Mouse (Mus musculus) limb, embryonic 10.5 days (tissue): ENCODE data around the gene Rap1b. TPM values are rescaled to one million over a fixed set of nuclear protein-coding genes. Genes with fewer than 3 reads are reported as not detected.

ENCODE experiments used
- DNase-seq: peaks from one replicate; pipeline ENCODE4 v3.0.0-alpha.2; 2017; ENCODE audit warnings: low spot score
- H3K27ac ChIP-seq: fragments of 300-500 bp; sonication (generic); 2 replicates; pipeline ENCODE4 v1.5.1; 2016; ENCODE audit warnings: mild to moderate bottlenecking
- H3K27me3 ChIP-seq: fragments of 300-500 bp; sonication (generic); 2 replicates; pipeline ENCODE4 v1.6.1; 2016; ENCODE audit warnings: low read depth, mild to moderate bottlenecking; ENCODE audit not compliant: poor library complexity, severe bottlenecking
- H3K36me3 ChIP-seq: fragments of 300-500 bp; sonication (generic); 2 replicates; pipeline ENCODE4 v1.6.1; 2016; ENCODE audit warnings: mild to moderate bottlenecking, moderate library complexity
- H3K4me1 ChIP-seq: fragments of 300-500 bp; sonication (generic); 2 replicates; pipeline ENCODE4 v1.6.1; 2016
- H3K4me3 ChIP-seq: fragments of 300-500 bp; sonication (generic); 2 replicates; pipeline ENCODE4 v1.5.1; 2016; ENCODE audit warnings: mild to moderate bottlenecking, moderate library complexity
- H3K9me3 ChIP-seq: fragments of 300-500 bp; sonication (generic); replicated peaks from 2 replicates; pipeline ENCODE4 v1.6.1; 2016; ENCODE audit warnings: mild to moderate bottlenecking
- WGBS: fragments of 180-500 bp; shearing (Covaris S2); methylation state at CpG from one replicate; pipeline ENCODE4 v1.1.7; 2016; 5-methylcytosine and 5-hydroxymethylcytosine counted together
- polyA plus RNA-seq: library from polyadenylated mRNA; unstranded; fragments of >200 nt; fragmentation: Nextera tagmentation; extraction: Ambion mirVana; gene quantifications from 2 replicates; pipeline ENCODE4 v1.2.1, GENCODE M21; 2016

The Rap1b gene
- polyA plus RNA-seq, 1 experiment from 2014 or later = 146 TPM

DNA sequence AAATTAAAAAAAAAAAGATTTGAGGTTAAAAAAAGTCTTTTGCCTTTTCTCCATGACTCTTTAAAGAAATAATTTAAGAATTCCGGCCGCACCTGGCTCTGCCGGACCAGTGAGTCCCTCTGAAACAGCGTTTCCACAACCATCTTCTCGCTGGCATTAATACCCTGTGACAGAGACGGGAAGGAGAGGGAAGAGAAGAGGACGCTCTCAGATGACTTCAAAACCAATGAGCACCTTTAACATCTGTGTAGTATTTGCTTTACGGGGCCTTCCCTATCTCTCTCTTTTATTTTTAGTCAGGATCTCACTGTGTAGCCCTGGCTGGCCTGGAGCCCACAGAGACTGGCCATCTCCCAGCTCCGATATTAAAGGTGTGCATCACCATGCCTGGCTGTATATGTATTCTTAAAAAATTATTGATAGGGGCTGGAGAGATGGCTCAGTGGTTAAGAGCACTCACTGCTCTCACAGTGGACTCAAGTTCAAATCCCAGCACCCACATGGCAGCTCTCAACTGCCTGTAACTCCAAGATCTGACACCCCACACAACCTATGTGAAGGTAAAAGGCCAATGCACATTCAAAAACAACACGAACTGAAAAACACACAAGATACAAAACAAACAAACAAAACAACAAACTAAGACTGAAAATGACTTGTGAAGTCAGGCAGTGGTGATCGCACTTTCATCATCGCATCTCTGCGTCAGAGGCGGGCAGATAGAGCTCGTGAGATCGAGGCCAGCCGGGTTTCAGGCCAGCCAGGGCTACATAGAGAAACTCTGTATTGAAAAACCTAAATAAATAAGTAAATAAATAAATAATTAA, 68.1 kb downstream of the Rap1b start:
- no peak for DNase-seq

DNA sequence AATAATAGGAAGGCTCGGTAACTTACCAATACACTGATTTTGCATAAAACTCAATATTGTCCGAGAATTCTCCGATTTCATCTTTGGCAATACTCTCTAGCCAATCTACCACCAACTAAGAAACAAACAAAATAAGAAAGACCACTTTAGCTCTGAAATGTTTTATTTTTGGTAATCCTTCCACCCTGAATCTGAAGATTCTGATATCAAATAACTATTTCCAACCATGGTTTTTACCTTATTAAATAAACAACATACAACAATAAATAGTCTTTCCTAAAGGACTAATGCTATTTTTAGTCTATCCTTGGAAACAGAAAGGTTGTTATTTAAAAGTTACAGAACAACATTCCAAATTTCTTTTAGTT, 68.7 kb downstream of the Rap1b start:
- no peak overlapping the region for H3K27ac ChIP-seq
- no peaks in the 10 kb centered on the region for H3K9me3 ChIP-seq
- no peak for DNase-seq
- H3K27me3 ChIP-seq = no peaks in the 10 kb centered on the region
- no peaks in the 10 kb centered on the region for H3K4me1 ChIP-seq
- H3K36me3 ChIP-seq = peaks cover 100% of the 10 kb centered on the region
- WGBS = 95% methylated on average over 3 of the region's 3 CpGs
- no peak overlapping the region for H3K4me3 ChIP-seq

More for the DNA sequence above, 68.1 kb downstream of the Rap1b start:
- Histone ChIP-seq H3K9me3 (no peaks in the 10 kb centered on the region), H3K36me3 (peaks cover 100% of the 10 kb centered on the region), H3K4me3 (no peak overlapping the region), H3K4me1 (no peaks in the 10 kb centered on the region), H3K27ac (no peak overlapping the region), H3K27me3 (no peaks in the 10 kb centered on the region)
- 94% methylated on average over 17 of the region's 17 CpGs for WGBS

GRCm38 (mm10) chr10:117776281-117777102, 69.3 kb downstream of the Rap1b start:
- no peaks in the 10 kb centered on the region for H3K9me3 ChIP-seq
- no peak overlapping the region for H3K4me3 ChIP-seq
- no peaks in the 10 kb centered on the region for H3K27me3 ChIP-seq
- no peaks in the 10 kb centered on the region for H3K4me1 ChIP-seq
- WGBS = 96% methylated on average over 12 of the region's 12 CpGs
- DNase-seq = no peak
- peaks cover 98% of the 10 kb centered on the region for H3K36me3 ChIP-seq
- no peak overlapping the region for H3K27ac ChIP-seq

DNA sequence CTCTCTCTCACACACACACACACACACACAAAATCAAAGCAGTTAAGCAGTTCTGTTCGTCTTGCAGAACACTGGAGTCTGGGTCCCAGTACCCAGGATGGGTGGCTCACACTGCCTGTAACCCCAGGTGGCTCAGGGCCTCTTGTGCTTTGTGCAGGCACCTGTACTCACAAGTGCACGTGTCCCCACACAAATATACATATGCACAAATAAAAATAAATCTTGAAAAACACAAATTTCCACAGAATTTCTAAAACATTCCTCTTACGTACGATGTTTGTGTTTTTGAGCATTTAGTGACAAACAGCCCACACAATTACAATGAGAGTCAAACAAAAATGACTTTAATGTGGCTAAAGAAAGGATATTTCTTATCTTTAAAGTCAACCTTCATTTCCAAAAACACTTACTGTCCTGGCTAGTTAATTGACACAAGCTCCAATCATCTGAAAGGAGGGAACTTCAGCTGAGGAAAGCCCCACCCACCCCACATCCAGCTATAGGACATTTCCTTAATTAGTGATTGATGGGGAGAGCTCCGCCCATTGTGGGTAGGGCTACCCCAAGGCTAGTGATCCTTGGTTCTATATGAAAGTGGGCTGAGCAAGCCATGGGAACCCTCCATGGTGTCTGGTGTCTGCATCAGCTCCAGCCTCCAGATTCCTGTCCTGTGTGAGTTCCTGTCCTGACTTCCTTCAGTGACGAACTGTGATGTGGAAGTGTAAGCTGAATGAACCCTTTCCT, 70.3 kb downstream of the Rap1b start:
- no peak overlapping the region for H3K4me3 ChIP-seq
- no peaks in the 10 kb centered on the region for H3K9me3 ChIP-seq
- H3K4me1 ChIP-seq = no peaks in the 10 kb centered on the region
- WGBS = 88% methylated on average over 6 of the region's 6 CpGs
- DNase-seq = no peak
- no peaks in the 10 kb centered on the region for H3K27me3 ChIP-seq
- peaks cover 98% of the 10 kb centered on the region for H3K36me3 ChIP-seq
- no peak overlapping the region for H3K27ac ChIP-seq

DNA sequence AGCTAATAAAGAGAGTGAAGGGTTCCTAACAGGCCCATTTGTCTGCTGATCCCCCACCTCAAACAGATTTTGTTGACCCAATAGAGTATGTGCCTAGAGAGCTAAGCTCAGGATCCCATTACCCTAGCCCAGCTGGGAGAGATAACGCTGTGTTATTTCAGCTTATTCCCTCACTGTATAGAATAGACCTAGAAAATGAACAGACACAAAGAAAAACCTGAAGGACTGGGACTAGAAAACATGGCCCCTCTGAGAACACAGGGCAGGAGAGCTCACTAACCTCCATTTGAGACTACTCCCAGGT, 71.1 kb downstream of the Rap1b start:
- Histone ChIP-seq H3K9me3 (no peaks in the 10 kb centered on the region), H3K27ac (no peak overlapping the region), H3K36me3 (peaks cover 98% of the 10 kb centered on the region), H3K4me1 (no peaks in the 10 kb centered on the region), H3K4me3 (no peak overlapping the region), H3K27me3 (no peaks in the 10 kb centered on the region)
- WGBS = 95% methylated on average over 1 of the region's 1 CpGs
- DNase-seq = no peak

- 94% methylated on average over 22 of the region's 22 CpGs for WGBS
Measured at GRCm38 (mm10) chr10:117774011-117774816, 71.6 kb downstream of the Rap1b start.

GRCm38 (mm10) chr10:117773106-117773720, 72.6 kb downstream of the Rap1b start:
- Histone ChIP-seq H3K4me1 (no peaks in the 10 kb centered on the region), H3K27me3 (no peaks in the 10 kb centered on the region), H3K4me3 (no peak overlapping the region), H3K36me3 (peaks cover 96% of the 10 kb centered on the region), H3K27ac (no peak overlapping the region), H3K9me3 (no peaks in the 10 kb centered on the region)
- 93% methylated on average over 7 of the region's 7 CpGs for WGBS
- DNase-seq = no peak

More at GRCm38 (mm10) chr10:117774011-117774816, 71.6 kb downstream of the Rap1b start:
- no peak overlapping the region for H3K27ac ChIP-seq
- no peak overlapping the region for H3K4me3 ChIP-seq
- H3K4me1 ChIP-seq = no peaks in the 10 kb centered on the region
- H3K27me3 ChIP-seq = no peaks in the 10 kb centered on the region
- no peaks in the 10 kb centered on the region for H3K9me3 ChIP-seq
- DNase-seq = no peak
- peaks cover 98% of the 10 kb centered on the region for H3K36me3 ChIP-seq

DNA sequence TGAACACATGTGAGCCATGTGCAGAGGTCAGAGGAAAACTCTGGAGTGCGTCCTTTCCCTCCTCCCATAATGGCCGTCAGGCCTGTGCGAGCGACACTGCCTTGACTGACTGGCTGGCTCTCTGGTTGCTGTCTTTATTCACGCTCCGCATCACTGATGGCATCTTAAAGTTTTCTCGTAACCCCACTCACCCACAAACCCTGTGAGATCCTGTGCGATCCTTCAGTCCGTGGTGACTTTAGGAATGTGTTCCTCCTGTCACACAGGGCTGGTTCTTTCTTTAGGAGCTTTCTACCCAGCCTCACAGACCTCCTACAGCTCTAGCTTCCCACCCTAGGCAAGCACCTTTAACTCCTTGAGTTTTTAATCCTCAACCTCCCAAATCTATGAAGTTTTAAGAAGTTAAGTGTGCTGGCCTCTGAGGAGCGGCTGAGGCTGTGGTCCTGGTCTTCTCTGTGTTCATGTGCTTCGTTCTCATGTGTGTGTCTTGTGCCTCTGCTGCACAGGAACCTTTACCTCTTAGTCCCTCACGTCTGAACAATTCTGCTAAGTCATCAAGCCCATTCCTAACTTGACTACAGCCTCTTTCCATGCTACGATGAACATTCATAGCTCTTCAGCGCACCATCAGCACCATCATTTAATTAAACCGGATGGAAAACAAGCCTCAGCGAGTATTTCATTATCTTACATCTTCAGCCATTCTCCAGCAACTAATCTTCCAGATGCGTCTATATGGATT, 73.3 kb downstream of the Rap1b start:
- Histone ChIP-seq H3K36me3 (peaks cover 96% of the 10 kb centered on the region), H3K27me3 (no peaks in the 10 kb centered on the region), H3K27ac (no peak overlapping the region), H3K9me3 (no peaks in the 10 kb centered on the region), H3K4me3 (no peak overlapping the region), H3K4me1 (no peaks in the 10 kb centered on the region)
- DNase-seq = no peak
- 96% methylated on average over 17 of the region's 17 CpGs for WGBS

DNA sequence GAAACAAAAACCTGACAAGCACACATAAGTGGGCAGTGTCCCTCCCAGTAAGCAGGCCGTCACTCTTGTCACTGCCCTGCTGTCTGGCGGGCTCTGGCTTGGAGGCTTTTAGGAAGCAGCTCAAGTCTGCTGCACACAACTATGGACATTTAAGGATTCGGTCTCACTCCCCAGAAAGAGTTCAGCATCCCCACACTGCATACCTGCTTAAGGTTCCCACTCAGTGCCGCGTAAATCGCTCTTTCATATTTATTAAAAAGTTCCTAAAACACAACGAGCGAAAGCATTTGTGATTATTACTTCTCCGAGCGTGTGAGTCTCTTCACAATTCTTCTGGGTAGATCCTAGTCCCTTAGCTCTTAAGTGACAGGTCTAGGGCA, 74.7 kb downstream of the Rap1b start:
- Histone ChIP-seq H3K4me1 (no peaks in the 10 kb centered on the region), H3K27ac (no peak overlapping the region), H3K36me3 (peaks cover 96% of the 10 kb centered on the region), H3K27me3 (no peaks in the 10 kb centered on the region), H3K9me3 (no peaks in the 10 kb centered on the region), H3K4me3 (no peak overlapping the region)
- WGBS = 95% methylated on average over 10 of the region's 10 CpGs
- no peak for DNase-seq

GRCm38 (mm10) chr10:117770286-117771130, 75.3 kb downstream of the Rap1b start:
- Histone ChIP-seq H3K4me1 (no peaks in the 10 kb centered on the region), H3K27me3 (no peaks in the 10 kb centered on the region), H3K36me3 (peaks cover 96% of the 10 kb centered on the region), H3K9me3 (no peaks in the 10 kb centered on the region), H3K4me3 (no peak overlapping the region), H3K27ac (no peak overlapping the region)
- no peak for DNase-seq
- 94% methylated on average over 18 of the region's 18 CpGs for WGBS
